Mouse (Mus musculus) CH12.LX (cell line): Measurements from ENCODE around the gene Rora.

ENCODE experiments used
- CTCF ChIP-seq, 2 experiments: IDR thresholded peaks in 1 of 2; conservative IDR thresholded peaks in 1 of 2; 2 replicates each; pipeline ENCODE4 v1.5.1; 2011 to 2012; ENCODE audit warnings: low read depth in 2 of 2, low read length in 2 of 2, improper control_type of control experiment in 1 of 2, inconsistent platforms in 1 of 2, mild to moderate bottlenecking in 1 of 2, moderate library complexity in 1 of 2
- POLR2A ChIP-seq: IDR thresholded peaks from 2 replicates; pipeline ENCODE4 v1.6.1; 2011; ENCODE audit warnings: low read depth, mild to moderate bottlenecking, improper control_type of control experiment, low read length
- POLR2AphosphoS2 ChIP-seq: IDR thresholded peaks from 2 replicates; pipeline ENCODE4 v1.6.1; 2011; ENCODE audit warnings: low read depth, low read length, improper control_type of control experiment
- RAD21 ChIP-seq: IDR thresholded peaks from 2 replicates; pipeline ENCODE4 v1.6.1; 2011; ENCODE audit warnings: low read depth, mild to moderate bottlenecking, low read length, improper control_type of control experiment, moderate library complexity
- UBTF ChIP-seq: IDR thresholded peaks from 2 replicates; pipeline ENCODE4 v1.6.1; 2012; ENCODE audit warnings: low read depth, mild to moderate bottlenecking, inconsistent platforms, low read length, improper control_type of control experiment, moderate library complexity
- USF1 ChIP-seq: IDR thresholded peaks from 2 replicates; pipeline ENCODE4 v1.6.1; 2014; ENCODE audit warnings: low read depth, mild to moderate bottlenecking, inconsistent platforms, low read length, improper control_type of control experiment

GRCm38 (mm10) chr9:68769638-68770037 lies 116.1 kb downstream of the Rora start:
- TF ChIP-seq POLR2AphosphoS2 (no peak), UBTF (no peak), CTCF (conservative IDR thresholded peaks at IDR 0.05 in 1 of 2, IDR thresholded peaks at IDR 0.05 in 1 of 2; ENCODE audit: low read depth in 2 of 2, low read length in 2 of 2) (no peak), USF1 (no peak), RAD21 (no peak), POLR2A (no peak)
